Mouse (Mus musculus) MEL (cell line): ENCODE results near the gene Tle3. TPM values are rescaled to one million over a fixed set of nuclear protein-coding genes. Genes with fewer than 3 reads are reported as not detected.

ENCODE experiments used
- DNase-seq: peaks from one replicate; pipeline ENCODE4 v3.0.0; 2011; ENCODE audit warnings: low read depth, low spot score
- H3K27ac ChIP-seq: 2 replicates; pipeline ENCODE4 v1.5.1; 2012; ENCODE audit warnings: low read depth, mild to moderate bottlenecking, control low read depth, low read length, moderate library complexity; ENCODE audit not compliant: control insufficient read depth
- H3K27me3 ChIP-seq, 2 experiments: fragments of 150-350 bp in 1 of 2; sonication (generic) in 1 of 2; 2 replicates each; pipeline ENCODE4 v1.6.1; 2012; ENCODE audit warnings: low read length in 2 of 2, mild to moderate bottlenecking in 2 of 2, improper control_type of control experiment in 1 of 2, moderate library complexity in 1 of 2; ENCODE audit not compliant: insufficient read depth in 2 of 2, control insufficient read depth in 1 of 2
- H3K36me3 ChIP-seq, 2 experiments: 2 replicates each; pipeline ENCODE4 v1.6.1; 2012 to 2014; ENCODE audit warnings: low read length in 2 of 2, improper control_type of control experiment in 1 of 2, inconsistent platforms in 1 of 2, mild to moderate bottlenecking in 1 of 2; ENCODE audit not compliant: insufficient read depth in 2 of 2, control insufficient read depth in 1 of 2
- H3K4me1 ChIP-seq, 2 experiments: fragments of 150-350 bp in 1 of 2; sonication (generic) in 1 of 2; 2 replicates each; pipeline ENCODE4 v1.6.1; 2012; ENCODE audit warnings: low read length in 2 of 2, improper control_type of control experiment in 1 of 2, mild to moderate bottlenecking in 1 of 2; ENCODE audit not compliant: insufficient read depth in 2 of 2, control insufficient read depth in 1 of 2
- H3K4me3 ChIP-seq, 2 experiments: fragments of 150-350 bp in 1 of 2; sonication (generic) in 1 of 2; 2 replicates each; pipeline ENCODE4 v1.5.1; 2012; ENCODE audit warnings: low read depth in 2 of 2, low read length in 2 of 2, mild to moderate bottlenecking in 2 of 2, moderate library complexity in 2 of 2, control low read depth in 1 of 2, improper control_type of control experiment in 1 of 2; ENCODE audit not compliant: control insufficient read depth in 1 of 2, insufficient read depth in 1 of 2
- H3K79me2 ChIP-seq: 2 replicates; pipeline ENCODE4 v1.6.1; 2012; ENCODE audit warnings: mild to moderate bottlenecking, low read length, moderate library complexity; ENCODE audit not compliant: control insufficient read depth, poor library complexity, insufficient read depth
- H3K9ac ChIP-seq: 2 replicates; pipeline ENCODE4 v1.6.1; 2012; ENCODE audit warnings: low read depth, mild to moderate bottlenecking, control low read depth, low read length, moderate library complexity; ENCODE audit not compliant: control insufficient read depth, poor library complexity, severe bottlenecking
- H3K9me3 ChIP-seq: fragments of 150-350 bp; sonication (generic); replicated peaks from 2 replicates; pipeline ENCODE4 v1.6.1; 2012; ENCODE audit warnings: mild to moderate bottlenecking, low read length, improper control_type of control experiment, moderate library complexity; ENCODE audit not compliant: insufficient read depth
- BHLHE40 ChIP-seq: IDR thresholded peaks from 2 replicates; pipeline ENCODE4 v1.6.1; 2012; ENCODE audit warnings: low read depth, mild to moderate bottlenecking, inconsistent platforms, low read length, improper control_type of control experiment, borderline replicate concordance
- CHD1 ChIP-seq: IDR thresholded peaks from 2 replicates; pipeline ENCODE4 v1.6.1; 2012; ENCODE audit warnings: low read depth, mild to moderate bottlenecking, inconsistent platforms, low read length, improper control_type of control experiment
- CHD2 ChIP-seq: IDR thresholded peaks from 2 replicates; pipeline ENCODE4 v1.6.1; 2011; ENCODE audit warnings: low read length, improper control_type of control experiment
- CTCF ChIP-seq, 3 experiments: IDR thresholded peaks in 2 of 3; conservative IDR thresholded peaks in 1 of 3; 2 replicates each; pipeline ENCODE4 v1.5.1; 2011 to 2012; ENCODE audit warnings: low read length in 3 of 3, low read depth in 2 of 3, mild to moderate bottlenecking in 2 of 3, improper control_type of control experiment in 1 of 3, inconsistent platforms in 1 of 3, mixed read lengths in 1 of 3, moderate library complexity in 1 of 3; ENCODE audit not compliant: control insufficient read depth in 1 of 3, insufficient read depth in 1 of 3, poor library complexity in 1 of 3, severe bottlenecking in 1 of 3
- E2F4 ChIP-seq: IDR thresholded peaks from 2 replicates; pipeline ENCODE4 v1.6.1; 2011; ENCODE audit warnings: low read depth, low read length, improper control_type of control experiment, borderline replicate concordance
- ELF1 ChIP-seq: IDR thresholded peaks from 2 replicates; pipeline ENCODE4 v1.6.1; 2014; ENCODE audit warnings: low read depth, mild to moderate bottlenecking, inconsistent platforms, low read length, improper control_type of control experiment, moderate library complexity
- ETS1 ChIP-seq: IDR thresholded peaks from 2 replicates; pipeline ENCODE4 v1.6.1; 2012; ENCODE audit warnings: low read depth, mild to moderate bottlenecking, inconsistent platforms, low read length, improper control_type of control experiment, moderate library complexity
- GABPA ChIP-seq: IDR thresholded peaks from 2 replicates; pipeline ENCODE4 v1.6.1; 2012; ENCODE audit warnings: low read depth, mild to moderate bottlenecking, inconsistent platforms, low read length, improper control_type of control experiment, moderate library complexity
- GATA1 ChIP-seq: IDR thresholded peaks from 2 replicates; pipeline ENCODE4 v1.6.1; 2011; ENCODE audit warnings: low read depth, low read length, improper control_type of control experiment
- JUND ChIP-seq: IDR thresholded peaks from 2 replicates; pipeline ENCODE4 v1.6.1; 2011; ENCODE audit warnings: low read depth, mild to moderate bottlenecking, improper control_type of control experiment, low read length
- MAFK ChIP-seq: IDR thresholded peaks from 2 replicates; pipeline ENCODE4 v1.6.1; 2011; ENCODE audit warnings: low read depth, mild to moderate bottlenecking, low read length, improper control_type of control experiment, borderline replicate concordance
- MAX ChIP-seq: IDR thresholded peaks from 2 replicates; pipeline ENCODE4 v1.6.1; 2011; ENCODE audit warnings: low read length, improper control_type of control experiment
- MAZ ChIP-seq: IDR thresholded peaks from 2 replicates; pipeline ENCODE4 v1.6.1; 2012; ENCODE audit warnings: low read depth, mild to moderate bottlenecking, inconsistent platforms, low read length, improper control_type of control experiment
- MEF2A ChIP-seq: IDR thresholded peaks from 2 replicates; pipeline ENCODE4 v1.6.1; 2014; ENCODE audit warnings: low read depth, mild to moderate bottlenecking, inconsistent platforms, low read length, improper control_type of control experiment; ENCODE audit not compliant: poor library complexity, insufficient replicate concordance, severe bottlenecking; ENCODE audit errors: extremely low read depth
- MXI1 ChIP-seq: IDR thresholded peaks from 2 replicates; pipeline ENCODE4 v1.6.1; 2011; ENCODE audit warnings: mild to moderate bottlenecking, low read depth, low read length, improper control_type of control experiment
- MYB ChIP-seq: IDR thresholded peaks from 2 replicates; pipeline ENCODE4 v1.6.1; 2011; ENCODE audit warnings: mild to moderate bottlenecking, low read depth, low read length, improper control_type of control experiment
- MYC ChIP-seq: IDR thresholded peaks from 2 replicates; pipeline ENCODE4 v1.6.1; 2011; ENCODE audit warnings: low read depth, mild to moderate bottlenecking, low read length, improper control_type of control experiment, moderate library complexity
- NELFE ChIP-seq: IDR thresholded peaks from 2 replicates; pipeline ENCODE4 v1.6.1; 2011; ENCODE audit warnings: low read depth, low read length, improper control_type of control experiment
- NRF1 ChIP-seq: IDR thresholded peaks from 2 replicates; pipeline ENCODE4 v1.6.1; 2014; ENCODE audit warnings: low read depth, mild to moderate bottlenecking, inconsistent platforms, low read length, improper control_type of control experiment, moderate library complexity; ENCODE audit not compliant: poor library complexity, insufficient read depth, severe bottlenecking
- POLR2A ChIP-seq, 2 experiments: IDR thresholded peaks; 2 replicates each; pipeline ENCODE4 v1.6.1; 2011 to 2012; ENCODE audit warnings: low read length in 2 of 2, mild to moderate bottlenecking in 2 of 2, control low read depth in 1 of 2, improper control_type of control experiment in 1 of 2, low read depth in 1 of 2, moderate library complexity in 1 of 2; ENCODE audit not compliant: control insufficient read depth in 1 of 2, insufficient read depth in 1 of 2, poor library complexity in 1 of 2
- POLR2AphosphoS2 ChIP-seq: IDR thresholded peaks from 2 replicates; pipeline ENCODE4 v1.6.1; 2011; ENCODE audit warnings: low read length, improper control_type of control experiment
- POLR2AphosphoS5 ChIP-seq: IDR thresholded peaks from 2 replicates; pipeline ENCODE4 v1.6.1; 2012; ENCODE audit warnings: low read depth, borderline replicate concordance, mild to moderate bottlenecking, inconsistent platforms, low read length, moderate library complexity, mixed read lengths
- RAD21 ChIP-seq: IDR thresholded peaks from 2 replicates; pipeline ENCODE4 v1.6.1; 2011; ENCODE audit warnings: mild to moderate bottlenecking, low read depth, low read length, improper control_type of control experiment
- RCOR1 ChIP-seq: IDR thresholded peaks from 2 replicates; pipeline ENCODE4 v1.6.1; 2012; ENCODE audit warnings: low read depth, mild to moderate bottlenecking, inconsistent platforms, low read length, improper control_type of control experiment
- SIN3A ChIP-seq: IDR thresholded peaks from 2 replicates; pipeline ENCODE4 v1.6.1; 2012; ENCODE audit warnings: low read length, improper control_type of control experiment, inconsistent platforms
- SMC3 ChIP-seq: IDR thresholded peaks from 2 replicates; pipeline ENCODE4 v1.6.1; 2011; ENCODE audit warnings: low read depth, low read length, improper control_type of control experiment
- TAL1 ChIP-seq: IDR thresholded peaks from 2 replicates; pipeline ENCODE4 v1.6.1; 2012; ENCODE audit warnings: mild to moderate bottlenecking, inconsistent platforms, low read length, moderate library complexity, mixed read lengths
- TBP ChIP-seq: IDR thresholded peaks from 2 replicates; pipeline ENCODE4 v1.8.0; 2011; ENCODE audit warnings: low read depth, low read length, improper control_type of control experiment
- TCF12 ChIP-seq: IDR thresholded peaks from 2 replicates; pipeline ENCODE4 v1.6.1; 2014; ENCODE audit warnings: low read depth, mild to moderate bottlenecking, inconsistent platforms, low read length, improper control_type of control experiment, moderate library complexity
- UBTF ChIP-seq: IDR thresholded peaks from 2 replicates; pipeline ENCODE4 v1.6.1; 2012; ENCODE audit warnings: low read depth, mild to moderate bottlenecking, inconsistent platforms, low read length, improper control_type of control experiment, moderate library complexity, borderline replicate concordance; ENCODE audit not compliant: insufficient read depth
- USF1 ChIP-seq: IDR thresholded peaks from 2 replicates; pipeline ENCODE4 v1.6.1; 2014; ENCODE audit warnings: low read depth, mild to moderate bottlenecking, inconsistent platforms, low read length, improper control_type of control experiment, moderate library complexity
- USF2 ChIP-seq, 2 experiments: IDR thresholded peaks; 2 replicates each; pipeline ENCODE4 v1.6.1; 2011 to 2012; ENCODE audit warnings: improper control_type of control experiment in 2 of 2, low read length in 2 of 2, borderline replicate concordance in 1 of 2, inconsistent platforms in 1 of 2, low read depth in 1 of 2, mild to moderate bottlenecking in 1 of 2; ENCODE audit not compliant: insufficient read depth in 1 of 2
- ZC3H11A ChIP-seq: IDR thresholded peaks from 2 replicates; pipeline ENCODE4 v1.6.1; 2012; ENCODE audit warnings: low read depth, mild to moderate bottlenecking, inconsistent platforms, low read length, improper control_type of control experiment
- ZKSCAN1 ChIP-seq: IDR thresholded peaks from 2 replicates; pipeline ENCODE4 v1.6.1; 2012; ENCODE audit warnings: low read depth, mild to moderate bottlenecking, inconsistent platforms, low read length, improper control_type of control experiment, moderate library complexity
- ZMIZ1 ChIP-seq: IDR thresholded peaks from 2 replicates; pipeline ENCODE4 v1.6.1; 2012; ENCODE audit warnings: low read depth, mild to moderate bottlenecking, inconsistent platforms, low read length, improper control_type of control experiment, moderate library complexity
- ZNF384 ChIP-seq: IDR thresholded peaks from 2 replicates; pipeline ENCODE4 v1.6.1; 2012; ENCODE audit warnings: low read depth, mild to moderate bottlenecking, inconsistent platforms, low read length, improper control_type of control experiment
- polyA plus RNA-seq, 2 experiments: library from polyadenylated mRNA; stranded (reverse) in 1 of 2; unstranded in 1 of 2; fragments of >175 nt in 1 of 2; fragments of >200 nt in 1 of 2; gene quantifications; 2 replicates each; pipeline versions ENCODE4 v1.2.1 to v1.2.4; 2012; ENCODE audit warnings: low replicate concordance in 2 of 2, low read depth in 1 of 2; ENCODE audit not compliant: insufficient read length in 2 of 2, insufficient read depth in 1 of 2, missing spikeins in 1 of 2
- total RNA-seq: library from RNA; depleted of rRNA; stranded (reverse); fragments of 300-350 nt; gene quantifications from 2 replicates; pipeline ENCODE4 v1.2.3, GENCODE M21; 2012

Tle3 gene
- total and polyA plus RNA-seq, 3 experiments = 20.3 to 26.8 TPM; not detected in 1

- Histone ChIP-seq H3K9me3 (no peaks in the 10 kb centered on the region), H3K27ac (peak overlapping the region; percentile 70), H3K9ac (peak overlapping the region; percentile 17; the same call in 1 of the 2 replicates), H3K36me3 (peaks cover 8 to 58% of the 10 kb centered on the region in 2 experiments), H3K27me3 (no peaks in the 10 kb centered on the region), H3K4me1 (peaks cover 30 to 51% of the 10 kb centered on the region in 2 experiments), H3K4me3 (no peak overlapping the region), H3K79me2 (peaks cover 42% of the 10 kb centered on the region)
- peak; percentile 73 for DNase-seq
- TF ChIP-seq SMC3 (no peak), NRF1 (no peak), MYC (no peak), USF2 (IDR thresholded peaks at IDR 0.05; ENCODE audit: borderline replicate concordance in 1 of 2, insufficient read depth in 1 of 2, low read depth in 1 of 2, low read length in 2 of 2) (no peak), TAL1 (peak; percentile 81), TBP (0 out of 2 replicates have a peak, but pooled peaks have one; percentile 19), ZMIZ1 (no peak), MEF2A (no peak), E2F4 (no peak), MAFK (peak; percentile 54; the same call in 1 of the 2 replicates), GABPA (0 out of 2 replicates have a peak, but pooled peaks have one; percentile 30), MYB (peak; percentile 70), ZKSCAN1 (no peak), POLR2AphosphoS2 (no peak), ETS1 (peak; percentile 91), RCOR1 (peak; percentile 76), JUND (no peak), GATA1 (peak; percentile 88), MAX (no peak), MAZ (no peak), BHLHE40 (peak; percentile 67; the same call in 1 of the 2 replicates), CHD1 (no peak), CHD2 (no peak; the same call in 1 of the 2 replicates), MXI1 (no peak), ZC3H11A (no peak), SIN3A (peak; percentile 71), CTCF (IDR thresholded peaks at IDR 0.05 in 2 of 3, conservative IDR thresholded peaks at IDR 0.05 in 1 of 3; ENCODE audit: control insufficient read depth in 1 of 3, insufficient read depth in 1 of 3, low read depth in 2 of 3, low read length in 3 of 3, poor library complexity in 1 of 3, severe bottlenecking in 1 of 3) (no peak), ZNF384 (no peak), POLR2AphosphoS5 (no peak), USF1 (peak; percentile 63), UBTF (no peak), TCF12 (peak; percentile 85), RAD21 (no peak), POLR2A (IDR thresholded peaks at IDR 0.05; ENCODE audit: control insufficient read depth in 1 of 2, insufficient read depth in 1 of 2, low read depth in 1 of 2, low read length in 2 of 2, poor library complexity in 1 of 2) (0 out of 4 replicates have a peak, but pooled peaks of 1 of the 2 experiments have one; percentile 19), NELFE (no peak), ELF1 (no peak)
Measured at GRCm38 (mm10) chr9:61377706-61378479, 5.7 kb downstream of the Tle3 start.
